Mouse (Mus musculus): ENCODE results near the gene Tmem218. TPM values are rescaled to one million over a fixed set of nuclear protein-coding genes. Genes with fewer than 3 reads are reported as not detected.
A peak's percentile ranks its signal among the peaks of the same experiment; 100 is the strongest.

The Tmem218 gene
- 1 to 10 TPM; 6.1 to 6.5 TPM for total RNA-seq (2021)

GRCm38 (mm10) chr9:37207929-37208411, at the start of gene Tmem218:
Gene Tmem218, plus strand, starts transcription at chr9:37208223.
- DNase-seq: peak; percentile 92
- intact Hi-C loops (cut with DNase I): no loop called here

- intact Hi-C loops (cut with DNase I): no loop called here
- DNase-seq: no peak
These were observed 47.3 kb upstream of the Tmem218 start for GRCm38 (mm10) chr9:37160686-37161085.

- intact Hi-C loops (cut with DNase I): no loop called here
- no peak for DNase-seq
These were observed 41.1 kb upstream of the Tmem218 start for GRCm38 (mm10) chr9:37166899-37167298.

GRCm38 (mm10) chr9:37173376-37173775, 34.6 kb upstream of the Tmem218 start:
- intact Hi-C loops (cut with DNase I): no loop called here
- DNase-seq: no peak

GRCm38 (mm10) chr9:37176002-37176401, 32.0 kb upstream of the Tmem218 start:
- peak; percentile 34 for DNase-seq
- intact Hi-C loops (cut with DNase I): loop anchor here (5.0 kb wide), 1 partner anchor 46 kb away; no protein-coding TSS in a partner anchor

GRCm38 (mm10) chr9:37177107-37177506, 30.9 kb upstream of the Tmem218 start:
- DNase-seq: peak; percentile 77
- intact Hi-C loops (cut with DNase I): loop anchor here (5.0 kb wide), 1 partner anchor 45 kb away; no protein-coding TSS in a partner anchor

- intact Hi-C loops (cut with DNase I): loop anchor here (5.0 kb wide), 1 partner anchor 45 kb away; no protein-coding TSS in a partner anchor
- no peak for DNase-seq
These were observed 30.5 kb upstream of the Tmem218 start for GRCm38 (mm10) chr9:37177551-37177950.

GRCm38 (mm10) chr9:37178911-37179310, 29.1 kb upstream of the Tmem218 start:
- intact Hi-C loops (cut with DNase I): loop anchor here (5.0 kb wide), 1 partner anchor 43 kb away; no protein-coding TSS in a partner anchor
- DNase-seq: peak; percentile 51

- DNase-seq: no peak
- intact Hi-C loops (cut with DNase I): loop anchor here (5.0 kb wide), 1 partner anchor 43 kb away; no protein-coding TSS in a partner anchor
These were observed 28.4 kb upstream of the Tmem218 start for GRCm38 (mm10) chr9:37179596-37179995.

- no peak for DNase-seq
- intact Hi-C loops (cut with DNase I): no loop called here
These were observed 26.4 kb upstream of the Tmem218 start for GRCm38 (mm10) chr9:37181596-37181995.

- intact Hi-C loops (cut with DNase I): no loop called here
These were observed 24.8 kb upstream of the Tmem218 start for GRCm38 (mm10) chr9:37183176-37183575.

GRCm38 (mm10) chr9:37187407-37187806, 20.6 kb upstream of the Tmem218 start:
- intact Hi-C loops (cut with DNase I): no loop called here
- no peak for DNase-seq

More at GRCm38 (mm10) chr9:37183176-37183575, 24.8 kb upstream of the Tmem218 start:
- no peak for DNase-seq

- intact Hi-C loops (cut with DNase I): no loop called here
- DNase-seq: no peak
These were observed 20.0 kb upstream of the Tmem218 start for GRCm38 (mm10) chr9:37188024-37188423.

- no peak for DNase-seq
- intact Hi-C loops (cut with DNase I): no loop called here
These were observed 11.0 kb upstream of the Tmem218 start for GRCm38 (mm10) chr9:37197067-37197466.

- intact Hi-C loops (cut with DNase I): no loop called here
- DNase-seq: no peak
These were observed 7.6 kb upstream of the Tmem218 start for GRCm38 (mm10) chr9:37200414-37200813.

- intact Hi-C loops (cut with DNase I): no loop called here
- no peak for DNase-seq
These were observed 4.1 kb upstream of the Tmem218 start for GRCm38 (mm10) chr9:37203884-37204283.

GRCm38 (mm10) chr9:37213060-37213738, 5.2 kb downstream of the Tmem218 start:
- no peak for DNase-seq
- intact Hi-C loops (cut with DNase I): no loop called here

- DNase-seq: no peak
- intact Hi-C loops (cut with DNase I): no loop called here
These were observed 6.5 kb downstream of the Tmem218 start for GRCm38 (mm10) chr9:37214327-37215060.

- intact Hi-C loops (cut with DNase I): loop anchor here (5.0 kb wide), 1 partner anchor 43 kb away; no protein-coding TSS in a partner anchor
- DNase-seq: no peak
These were observed 12.7 kb downstream of the Tmem218 start for GRCm38 (mm10) chr9:37220755-37221154.

GRCm38 (mm10) chr9:37225581-37225980, 17.6 kb downstream of the Tmem218 start:
- no peak for DNase-seq

GRCm38 (mm10) chr9:37229880-37230325, 21.9 kb downstream of the Tmem218 start:
- intact Hi-C loops (cut with DNase I): loop anchor here (5.0 to 10.0 kb wide), 2 partner anchors 265 to 333 kb away; no protein-coding TSS in a partner anchor
- DNase-seq: peak; percentile 54

More at GRCm38 (mm10) chr9:37225581-37225980, 17.6 kb downstream of the Tmem218 start:
- intact Hi-C loops (cut with DNase I): no loop called here
